Mouse (Mus musculus) heart, embryonic 11.5 days (tissue): ENCODE results near the gene Sesn3. TPM values are rescaled to one million over a fixed set of nuclear protein-coding genes. Genes with fewer than 3 reads are reported as not detected.

Experiments
- ATAC-seq: fragments of 200-750 bp; cut with Nextera tagmentation; replicated peaks from 2 replicates; pipeline ENCODE4 v1.8.0; 2017; ENCODE audit warnings: moderate library complexity; ENCODE audit not compliant: insufficient number of reproducible peaks, low FRiP score, low TSS enrichment
- H3K27ac ChIP-seq: fragments of 300-500 bp; sonication (generic); 2 replicates; pipeline ENCODE4 v1.5.1; 2014; ENCODE audit warnings: mild to moderate bottlenecking, low read depth, low read length
- H3K27me3 ChIP-seq: fragments of 300-500 bp; sonication (generic); 2 replicates; pipeline ENCODE4 v1.6.1; 2014; ENCODE audit warnings: mild to moderate bottlenecking, low read length, mixed read lengths; ENCODE audit not compliant: control insufficient read depth, insufficient read depth
- H3K36me3 ChIP-seq: fragments of 300-500 bp; sonication (generic); 2 replicates; pipeline ENCODE4 v1.6.1; 2014; ENCODE audit warnings: mild to moderate bottlenecking, low read length, moderate library complexity, mixed read lengths; ENCODE audit not compliant: control insufficient read depth, insufficient read depth
- H3K4me1 ChIP-seq: fragments of 300-500 bp; sonication (generic); 2 replicates; pipeline ENCODE4 v1.6.1; 2014; ENCODE audit warnings: low read length; ENCODE audit not compliant: control insufficient read depth, insufficient read depth
- H3K4me2 ChIP-seq: fragments of 300-500 bp; sonication (generic); 2 replicates; pipeline ENCODE4 v1.6.1; 2014; ENCODE audit warnings: mild to moderate bottlenecking, moderate library complexity
- H3K4me3 ChIP-seq: fragments of 300-500 bp; sonication (generic); 2 replicates; pipeline ENCODE4 v1.5.1; 2014; ENCODE audit warnings: low read depth, low read length
- H3K9ac ChIP-seq: fragments of 300-500 bp; sonication (generic); 2 replicates; pipeline ENCODE4 v1.6.1; 2014; ENCODE audit warnings: mild to moderate bottlenecking, low read depth, low read length, moderate library complexity
- H3K9me3 ChIP-seq: fragments of 300-500 bp; sonication (generic); replicated peaks from 2 replicates; pipeline ENCODE4 v1.6.1; 2016; ENCODE audit warnings: low read length; ENCODE audit not compliant: control insufficient read depth
- WGBS: fragments of 180-500 bp; shearing (Covaris S2); extraction: QIAGEN DNeasy Blood & Tissue Kit; methylation state at CpG from one replicate; pipeline ENCODE4 v1.1.7; 2014; ENCODE audit not compliant: insufficient replicate concordance; 5-methylcytosine and 5-hydroxymethylcytosine counted together
- polyA plus RNA-seq: library from polyadenylated mRNA; unstranded; fragments of >200 nt; fragmentation: Nextera tagmentation; extraction: Ambion mirVana; gene quantifications from 2 replicates; pipeline ENCODE4 v1.2.1, GENCODE M21; 2014

Gene Sesn3
- polyA plus RNA-seq, 1 experiment from 2014 or later: 21.0 TPM

- no peaks in the 10 kb centered on the region for H3K27me3 ChIP-seq
- ATAC-seq: no peak
- H3K4me1 ChIP-seq: no peaks in the 10 kb centered on the region
- no peaks in the 10 kb centered on the region for H3K9me3 ChIP-seq
- no peak overlapping the region for H3K9ac ChIP-seq
- no peak overlapping the region for H3K4me3 ChIP-seq
- H3K36me3 ChIP-seq: no peaks in the 10 kb centered on the region
- H3K27ac ChIP-seq: no peak overlapping the region
- WGBS: 81% methylated on average over 2 of the region's 2 CpGs
- H3K4me2 ChIP-seq: no peak overlapping the region
Observed at GRCm38 (mm10) chr9:14350787-14351186, 75.9 kb downstream of the Sesn3 start.

GRCm38 (mm10) chr9:14352337-14352736, 77.5 kb downstream of the Sesn3 start:
- Histone ChIP-seq H3K9ac (no peak overlapping the region), H3K27ac (no peak overlapping the region), H3K4me2 (no peak overlapping the region), H3K4me3 (no peak overlapping the region), H3K27me3 (no peaks in the 10 kb centered on the region), H3K4me1 (no peaks in the 10 kb centered on the region), H3K36me3 (0 out of 2 replicates have a peak, but pooled peaks cover 3% of the 10 kb centered on the region), H3K9me3 (no peaks in the 10 kb centered on the region)
- 73% methylated on average over 1 of the region's 1 CpGs for WGBS
- ATAC-seq: no peak

GRCm38 (mm10) chr9:14354852-14355251, 80.0 kb downstream of the Sesn3 start:
- H3K4me1 ChIP-seq: no peaks in the 10 kb centered on the region
- H3K27me3 ChIP-seq: no peaks in the 10 kb centered on the region
- no peak overlapping the region for H3K27ac ChIP-seq
- no peaks in the 10 kb centered on the region for H3K9me3 ChIP-seq
- 79% methylated on average over 6 of the region's 6 CpGs for WGBS
- ATAC-seq: no peak
- 0 out of 2 replicates have a peak, but pooled peaks cover 3% of the 10 kb centered on the region for H3K36me3 ChIP-seq
- H3K4me3 ChIP-seq: no peak overlapping the region
- H3K9ac ChIP-seq: no peak overlapping the region
- H3K4me2 ChIP-seq: no peak overlapping the region

- no peak for ATAC-seq
- Histone ChIP-seq H3K9me3 (no peaks in the 10 kb centered on the region), H3K27me3 (no peaks in the 10 kb centered on the region), H3K4me3 (no peak overlapping the region), H3K4me2 (no peak overlapping the region), H3K36me3 (0 out of 2 replicates have a peak, but pooled peaks cover 3% of the 10 kb centered on the region), H3K9ac (no peak overlapping the region), H3K27ac (no peak overlapping the region), H3K4me1 (no peaks in the 10 kb centered on the region)
- WGBS: 81% methylated on average over 4 of the region's 4 CpGs
Observed at GRCm38 (mm10) chr9:14357033-14357432, 82.2 kb downstream of the Sesn3 start.

- no peak for ATAC-seq
- WGBS: 86% methylated on average over 8 of the region's 8 CpGs
- Histone ChIP-seq H3K27ac (no peak overlapping the region), H3K4me1 (0 out of 2 replicates have a peak, but pooled peaks cover 2% of the 10 kb centered on the region), H3K9me3 (no peaks in the 10 kb centered on the region), H3K27me3 (no peaks in the 10 kb centered on the region), H3K4me2 (no peak overlapping the region), H3K4me3 (no peak overlapping the region), H3K9ac (no peak overlapping the region), H3K36me3 (no peaks in the 10 kb centered on the region)
Observed at GRCm38 (mm10) chr9:14362068-14362768, 87.4 kb downstream of the Sesn3 start.

GRCm38 (mm10) chr9:14363540-14363939, 88.7 kb downstream of the Sesn3 start:
- Histone ChIP-seq H3K27ac (no peak overlapping the region), H3K9ac (no peak overlapping the region), H3K4me2 (no peak overlapping the region), H3K4me1 (0 out of 2 replicates have a peak, but pooled peaks cover 2% of the 10 kb centered on the region), H3K9me3 (no peaks in the 10 kb centered on the region), H3K27me3 (no peaks in the 10 kb centered on the region), H3K4me3 (no peak overlapping the region), H3K36me3 (no peaks in the 10 kb centered on the region)
- WGBS: 83% methylated on average over 6 of the region's 6 CpGs
- peak; percentile 78; the same call in 1 of the 2 replicates for ATAC-seq

GRCm38 (mm10) chr9:14364719-14365118, 89.9 kb downstream of the Sesn3 start:
- H3K4me2 ChIP-seq: no peak overlapping the region
- 0 out of 2 replicates have a peak, but pooled peaks cover 2% of the 10 kb centered on the region for H3K4me1 ChIP-seq
- WGBS: 88% methylated on average over 9 of the region's 9 CpGs
- no peaks in the 10 kb centered on the region for H3K36me3 ChIP-seq
- no peak overlapping the region for H3K4me3 ChIP-seq
- no peaks in the 10 kb centered on the region for H3K9me3 ChIP-seq
- no peak for ATAC-seq
- no peak overlapping the region for H3K9ac ChIP-seq
- H3K27ac ChIP-seq: no peak overlapping the region
- H3K27me3 ChIP-seq: no peaks in the 10 kb centered on the region

- H3K4me2 ChIP-seq: no peak overlapping the region
- 61% methylated on average over 4 of the region's 4 CpGs for WGBS
- H3K36me3 ChIP-seq: no peaks in the 10 kb centered on the region
- no peak overlapping the region for H3K27ac ChIP-seq
- ATAC-seq: no peak
- no peaks in the 10 kb centered on the region for H3K27me3 ChIP-seq
- no peaks in the 10 kb centered on the region for H3K9me3 ChIP-seq
- no peak overlapping the region for H3K9ac ChIP-seq
- no peak overlapping the region for H3K4me3 ChIP-seq
- 0 out of 2 replicates have a peak, but pooled peaks cover 2% of the 10 kb centered on the region for H3K4me1 ChIP-seq
Observed at GRCm38 (mm10) chr9:14365481-14366125, 90.7 kb downstream of the Sesn3 start.
